Mouse (Mus musculus): Measurements from ENCODE around the gene Bmt2.
A peak's percentile ranks its signal among the peaks of the same experiment; 100 is the strongest.

Bmt2 gene

GRCm38 (mm10) chr6:13677818-13678282 is at the start of gene Bmt2:
Gene Bmt2 (minus strand): TSS chr6:13677966.
- DNase-seq (ENCODE audit: low read depth, low spot score): peak; percentile 99

GRCm38 (mm10) chr6:13722166-13722565 is 44.4 kb upstream of the Bmt2 start:
- no peak for DNase-seq (ENCODE audit: low read depth, low spot score)

GRCm38 (mm10) chr6:13714867-13715266 is 37.1 kb upstream of the Bmt2 start:
- DNase-seq (ENCODE audit: low read depth, low spot score): no peak

GRCm38 (mm10) chr6:13696882-13697281 is 19.1 kb upstream of the Bmt2 start:
- DNase-seq (ENCODE audit: low read depth, low spot score): no peak

GRCm38 (mm10) chr6:13695103-13695845 is 17.5 kb upstream of the Bmt2 start:
- no peak for DNase-seq (ENCODE audit: low read depth, low spot score)

GRCm38 (mm10) chr6:13691657-13692294 is 14.0 kb upstream of the Bmt2 start:
- DNase-seq (ENCODE audit: low read depth, low spot score): no peak

GRCm38 (mm10) chr6:13690398-13690797 is 12.6 kb upstream of the Bmt2 start:
- no peak for DNase-seq (ENCODE audit: low read depth, low spot score)

GRCm38 (mm10) chr6:13683929-13684595 is 6.3 kb upstream of the Bmt2 start:
- DNase-seq (ENCODE audit: low read depth, low spot score): no peak

GRCm38 (mm10) chr6:13678349-13678748 is 583 bp upstream of the Bmt2 start:
- no peak for DNase-seq (ENCODE audit: low read depth, low spot score)

GRCm38 (mm10) chr6:13677141-13677761 is 515 bp downstream of the Bmt2 start:
- no peak for DNase-seq (ENCODE audit: low read depth, low spot score)

GRCm38 (mm10) chr6:13676196-13676595 is 1.6 kb downstream of the Bmt2 start:
- DNase-seq (ENCODE audit: low read depth, low spot score): peak; percentile 3

- peak; percentile 28 for DNase-seq (ENCODE audit: low read depth, low spot score)
Measured at GRCm38 (mm10) chr6:13674600-13675305, 3.0 kb downstream of the Bmt2 start.

- DNase-seq (ENCODE audit: low read depth, low spot score): no peak
Measured at GRCm38 (mm10) chr6:13665646-13666045, 12.1 kb downstream of the Bmt2 start.

GRCm38 (mm10) chr6:13658016-13658415 is 19.8 kb downstream of the Bmt2 start:
- DNase-seq (ENCODE audit: low read depth, low spot score): no peak

GRCm38 (mm10) chr6:13654081-13654480 is 23.7 kb downstream of the Bmt2 start:
- no peak for DNase-seq (ENCODE audit: low read depth, low spot score)

GRCm38 (mm10) chr6:13652284-13652683 is 25.5 kb downstream of the Bmt2 start:
- no peak for DNase-seq (ENCODE audit: low read depth, low spot score)

GRCm38 (mm10) chr6:13650854-13651253 is 26.9 kb downstream of the Bmt2 start:
- peak; percentile 46 for DNase-seq (ENCODE audit: low read depth, low spot score)

- no peak for DNase-seq (ENCODE audit: low read depth, low spot score)
Measured at GRCm38 (mm10) chr6:13648305-13648704, 29.5 kb downstream of the Bmt2 start.

GRCm38 (mm10) chr6:13636582-13636989 is 41.2 kb downstream of the Bmt2 start:
- no peak for DNase-seq (ENCODE audit: low read depth, low spot score)

- no peak for DNase-seq (ENCODE audit: low read depth, low spot score)
Measured at GRCm38 (mm10) chr6:13632571-13632970, 45.2 kb downstream of the Bmt2 start.

GRCm38 (mm10) chr6:13630607-13631006 is 47.2 kb downstream of the Bmt2 start:
- no peak for DNase-seq (ENCODE audit: low read depth, low spot score)

All from CD4-positive helper T cell, adult 2 months (primary cell).